Mouse (Mus musculus) right cerebral cortex, adult 18-20 months (tissue): ENCODE measurements around the gene Nhej1.

Experiments used
- DNase-seq: peaks from one replicate; pipeline ENCODE4 v3.0.0; 2022; ENCODE audit warnings: mixed read lengths

Gene Nhej1

DNA sequence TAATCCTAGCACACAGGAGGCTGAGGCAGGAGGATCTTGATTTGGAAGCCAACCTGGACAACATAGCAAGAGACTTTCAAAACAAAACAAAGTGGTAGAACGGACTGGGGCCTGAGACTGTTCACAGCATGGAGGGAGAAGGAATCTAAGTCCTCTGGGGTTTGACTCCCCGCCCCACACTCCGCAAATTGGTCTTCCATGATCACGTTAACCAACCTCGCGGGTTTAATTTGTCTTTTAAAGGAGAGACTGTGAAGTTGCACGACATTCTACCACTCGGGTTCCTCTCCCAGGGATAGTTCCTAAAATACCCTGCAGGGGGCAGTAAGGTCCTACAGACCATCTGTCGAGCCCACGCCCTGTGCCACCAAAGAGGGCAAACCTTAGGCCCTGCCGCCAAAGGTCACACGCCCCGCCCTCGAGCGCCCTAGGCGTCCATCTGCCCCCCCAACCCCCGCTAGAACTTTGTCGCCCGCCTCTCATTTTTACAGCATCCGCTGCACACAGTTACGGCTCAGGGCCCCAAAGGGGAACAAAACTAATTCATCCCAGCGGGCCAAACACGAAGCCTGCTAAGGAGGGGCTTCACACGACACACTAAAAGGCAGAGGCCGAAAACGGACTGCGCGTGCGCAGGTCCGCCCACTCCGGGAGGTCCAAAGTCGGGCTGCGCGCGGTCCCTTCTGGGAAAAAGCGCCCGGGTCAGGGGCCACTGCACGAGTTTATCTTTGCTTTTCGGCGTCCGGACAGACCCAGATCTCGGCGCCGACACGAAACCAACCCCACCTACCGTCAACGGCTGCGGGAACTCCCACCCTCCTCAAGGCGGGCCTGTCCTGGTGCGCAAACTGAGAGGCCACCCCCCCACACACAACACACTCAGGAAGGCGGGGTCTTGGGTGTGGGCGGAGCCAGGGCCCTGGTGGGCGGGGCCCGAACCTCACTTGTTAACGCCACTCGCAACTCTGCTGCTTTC is at the start of gene Nhej1:
Gene Nhej1, minus strand, starts transcription at position 855 of the 976 bp plus-strand sequence.
- DNase-seq, result peak; percentile 88

DNA sequence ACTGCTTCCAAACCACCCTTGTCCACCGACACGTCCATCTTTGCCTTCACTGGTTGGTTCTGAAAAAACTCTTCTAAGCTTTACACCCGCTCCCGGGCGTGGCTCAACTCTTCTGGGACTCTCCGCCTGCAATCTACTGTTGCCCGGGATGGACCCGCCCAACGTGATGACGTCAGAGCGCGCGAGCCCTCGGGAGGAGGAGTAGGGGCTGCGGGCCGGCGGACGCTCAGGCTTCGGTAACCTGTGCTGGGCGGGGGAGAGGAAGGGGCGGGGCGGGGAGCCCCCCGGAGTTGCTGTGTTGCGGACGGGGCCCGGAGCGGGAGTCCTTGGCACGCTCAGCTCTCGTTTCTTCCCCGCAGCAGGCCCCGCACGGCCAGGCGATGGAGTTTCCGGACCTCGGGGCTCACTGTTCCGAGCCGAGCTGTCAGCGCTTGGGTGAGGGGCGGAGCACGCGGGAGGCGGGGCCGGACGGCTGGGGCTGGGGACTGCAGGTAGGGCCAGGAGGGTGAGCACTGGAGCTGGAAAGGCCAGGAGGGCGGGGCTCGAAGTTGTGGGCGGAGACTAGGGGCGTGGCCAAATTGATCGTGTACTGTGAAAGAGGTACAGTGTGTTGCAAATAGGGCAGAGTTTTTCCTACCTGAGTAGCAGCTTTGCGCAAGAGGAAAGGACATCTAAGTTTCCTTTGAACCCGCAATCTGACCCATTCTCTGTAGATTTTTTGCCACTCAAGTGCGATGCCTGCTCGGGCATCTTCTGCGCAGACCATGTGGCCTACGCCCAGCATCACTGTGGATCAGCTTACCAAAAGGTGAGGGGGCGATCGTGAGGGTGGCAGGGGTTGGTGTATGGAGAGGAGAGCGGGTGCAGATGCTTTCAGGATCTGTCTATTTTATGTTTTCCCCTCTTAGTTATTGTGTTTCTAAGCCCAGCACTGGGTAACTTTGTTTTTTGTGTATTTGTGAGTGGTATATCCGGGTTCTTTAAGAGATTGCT is 43.8 kb upstream of the Nhej1 start, which contains the start of gene Zfand2b:
Gene Zfand2b, plus strand, starts transcription at position 175 of the 993 bp plus-strand sequence.
- DNase-seq, result peak; percentile 97

DNA sequence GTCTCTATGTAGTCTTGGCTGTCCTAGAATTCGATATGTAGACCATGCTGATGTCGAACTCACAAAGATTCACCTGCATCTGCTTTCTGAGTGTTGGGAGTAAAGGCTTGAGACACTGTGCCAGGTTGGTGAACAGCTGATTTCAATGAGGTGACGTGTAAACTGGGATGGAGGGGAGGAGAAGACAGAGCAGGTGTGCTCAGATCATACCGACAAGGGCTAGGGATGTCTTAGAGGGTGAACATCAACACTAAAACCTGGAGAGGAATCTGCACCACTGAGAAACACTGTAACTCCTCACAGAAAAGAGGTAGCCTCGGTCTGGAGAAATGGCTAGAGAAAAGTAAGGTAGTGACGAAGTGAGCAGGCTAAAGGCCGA is 43.1 kb upstream of the Nhej1 start:
- no peak for DNase-seq

DNA sequence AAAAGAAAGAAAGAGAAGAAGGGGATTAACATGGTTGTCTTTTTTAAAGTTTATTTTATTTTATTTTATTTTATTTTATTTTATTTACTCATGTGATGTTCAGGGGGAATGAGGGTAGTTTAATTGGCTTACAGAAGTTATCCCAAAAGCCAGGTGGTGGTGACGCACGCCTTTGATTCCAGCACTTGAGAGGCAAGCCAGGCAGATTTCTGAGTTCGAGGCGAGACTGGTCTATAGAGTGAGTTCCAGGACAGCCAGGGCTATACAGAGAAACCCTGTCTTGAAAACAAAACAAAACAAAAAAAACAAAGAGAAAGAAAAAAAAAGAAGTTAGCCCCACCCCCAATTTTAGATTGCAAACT is 35.2 kb upstream of the Nhej1 start:
- DNase-seq, result no peak

DNA sequence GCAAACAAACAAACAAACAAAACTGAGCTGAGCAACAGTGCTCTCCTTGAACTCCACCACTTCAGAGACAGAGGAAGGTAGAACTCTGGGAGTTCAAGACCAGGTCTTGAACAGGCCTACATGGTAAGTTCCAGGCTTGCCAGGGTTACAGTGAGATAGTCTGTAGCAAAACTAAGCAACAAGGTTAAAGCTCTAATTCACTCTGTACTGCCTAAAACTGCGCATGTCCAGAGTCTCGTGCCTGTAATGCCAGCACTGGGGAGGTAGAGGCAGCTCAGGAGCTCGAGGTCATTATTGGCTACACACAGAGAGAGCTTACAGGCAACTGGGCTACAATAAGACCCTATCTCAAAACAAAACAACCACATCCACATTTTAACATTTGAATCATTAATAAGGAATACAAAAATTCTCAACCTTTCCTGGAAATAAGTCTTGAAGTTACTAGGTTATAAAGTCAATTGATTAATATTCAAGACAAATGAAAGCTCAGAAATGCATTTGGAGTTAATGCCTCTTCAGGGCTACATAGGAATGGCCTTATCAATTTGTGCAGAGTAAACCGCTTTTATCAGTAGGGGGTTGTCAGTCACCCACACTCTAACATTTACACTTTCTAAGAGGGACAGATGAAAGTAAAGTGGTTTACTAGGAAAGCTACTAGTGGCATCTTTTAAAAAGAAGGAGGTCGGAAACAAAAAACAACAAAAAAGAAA is 34.7 kb upstream of the Nhej1 start:
- DNase-seq, result no peak

DNA sequence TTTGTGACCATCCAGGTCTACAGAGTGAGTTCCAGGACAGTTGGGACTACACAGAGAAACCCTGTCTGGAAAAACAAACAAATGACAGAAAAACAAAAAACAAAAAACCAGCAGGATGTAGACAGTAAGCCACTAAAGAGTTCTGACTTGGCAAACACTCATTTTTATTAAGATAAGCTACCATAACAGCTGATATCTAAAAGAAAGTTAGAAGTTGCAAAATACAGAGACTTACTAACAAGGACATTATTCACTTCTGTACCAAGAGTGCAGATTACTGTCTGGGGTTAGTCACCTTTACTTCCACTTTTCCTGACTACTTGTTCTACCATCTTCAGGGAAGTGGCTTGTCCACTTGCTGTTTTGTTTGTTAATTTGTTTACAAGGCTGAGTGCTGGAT is 34.0 kb upstream of the Nhej1 start:
- DNase-seq, result no peak

GRCm38 (mm10) chr1:75155837-75156236 is 30.8 kb upstream of the Nhej1 start:
- no peak for DNase-seq

- no peak for DNase-seq
Observed at GRCm38 (mm10) chr1:75148727-75149126, 23.7 kb upstream of the Nhej1 start.

DNA sequence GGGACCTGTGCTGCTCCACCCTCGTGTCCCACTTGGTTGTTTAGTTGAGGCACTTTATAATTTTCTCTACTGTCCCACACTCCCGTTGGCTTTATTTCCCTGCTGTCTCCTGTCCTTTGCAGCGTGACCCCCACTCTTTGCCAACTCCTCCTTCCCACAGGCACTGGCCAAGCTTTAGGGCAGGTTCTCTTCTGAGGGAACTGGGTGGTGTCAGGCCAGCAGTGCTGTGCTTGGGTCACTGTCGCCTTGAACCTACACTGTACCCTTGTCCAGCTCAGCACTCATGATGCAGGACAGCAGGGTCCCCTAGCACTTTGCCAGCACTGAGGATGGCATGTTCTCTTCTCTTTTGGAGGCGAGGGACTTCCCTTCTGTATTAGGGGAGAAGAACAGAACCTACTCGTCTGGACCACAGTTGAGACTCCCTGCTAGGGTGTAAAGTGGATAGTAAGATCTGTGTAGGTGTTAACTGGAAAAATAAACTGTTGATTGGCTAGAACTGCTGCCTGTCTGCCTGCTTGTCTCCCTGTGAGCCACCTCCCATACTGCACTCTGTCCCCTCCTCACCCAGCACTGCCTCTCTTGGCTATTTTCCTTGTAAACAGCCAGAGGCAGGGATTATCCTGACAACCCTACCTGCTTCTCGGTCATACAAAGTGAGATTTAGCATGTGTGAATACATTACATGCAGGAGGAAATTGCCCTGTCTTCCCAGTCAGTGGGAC is 22.6 kb upstream of the Nhej1 start:
- no peak for DNase-seq

GRCm38 (mm10) chr1:75145589-75145988 is 20.6 kb upstream of the Nhej1 start:
- no peak for DNase-seq

DNA sequence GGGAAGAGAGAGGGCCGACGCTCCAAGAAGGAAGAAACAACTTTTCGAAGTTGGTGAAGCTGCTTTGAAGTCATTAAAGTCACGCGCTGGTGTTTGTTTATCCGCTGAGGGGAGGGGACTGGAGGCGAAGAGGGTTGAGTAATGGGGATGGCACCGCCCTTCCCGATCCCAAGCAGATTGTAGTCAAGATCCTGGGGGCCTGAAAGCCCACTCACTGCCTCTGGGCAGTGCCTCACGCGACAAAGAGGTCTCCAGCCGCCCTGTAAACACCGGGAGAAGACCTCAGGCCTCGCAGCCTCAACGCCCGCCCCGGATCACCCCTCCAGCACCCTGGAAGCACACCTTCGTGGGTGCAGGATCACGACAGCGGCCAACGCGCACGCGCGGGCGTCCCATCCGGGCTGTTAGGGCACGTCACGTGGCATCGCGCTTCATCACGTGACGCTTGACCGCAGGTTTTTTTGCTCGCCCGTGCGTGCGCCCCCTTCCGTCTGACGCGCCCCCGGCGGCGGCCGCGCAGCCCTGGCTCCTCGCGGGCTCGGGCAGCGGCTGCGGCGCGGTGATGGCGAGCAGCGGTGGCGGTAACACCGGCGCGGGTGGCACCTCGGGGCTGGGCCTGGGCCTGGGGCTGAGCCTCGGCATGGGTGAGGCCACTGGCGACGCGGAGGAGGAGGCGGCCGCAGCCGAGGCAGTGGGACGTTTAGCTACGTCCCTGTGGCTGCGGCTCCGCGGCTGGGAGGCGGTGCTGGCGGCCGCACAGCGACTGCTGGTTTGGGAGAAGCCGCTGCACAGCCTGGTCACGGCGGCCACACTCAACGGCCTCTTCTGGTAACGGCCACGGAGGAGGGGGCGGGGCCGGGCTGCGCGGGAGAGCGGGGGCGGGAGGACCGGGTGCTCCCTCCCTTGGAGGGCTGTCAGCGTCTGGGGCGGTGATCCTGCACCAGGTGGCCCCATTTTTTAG is 17.6 kb upstream of the Nhej1 start, which contains the start of the genes Cnppd1 and Retreg2:
Gene Cnppd1, minus strand, starts transcription at position 411 of the 961 bp plus-strand sequence.
Gene Retreg2, plus strand, starts transcription at position 478 of the 961 bp plus-strand sequence.
- DNase-seq, result peak; percentile 94

DNA sequence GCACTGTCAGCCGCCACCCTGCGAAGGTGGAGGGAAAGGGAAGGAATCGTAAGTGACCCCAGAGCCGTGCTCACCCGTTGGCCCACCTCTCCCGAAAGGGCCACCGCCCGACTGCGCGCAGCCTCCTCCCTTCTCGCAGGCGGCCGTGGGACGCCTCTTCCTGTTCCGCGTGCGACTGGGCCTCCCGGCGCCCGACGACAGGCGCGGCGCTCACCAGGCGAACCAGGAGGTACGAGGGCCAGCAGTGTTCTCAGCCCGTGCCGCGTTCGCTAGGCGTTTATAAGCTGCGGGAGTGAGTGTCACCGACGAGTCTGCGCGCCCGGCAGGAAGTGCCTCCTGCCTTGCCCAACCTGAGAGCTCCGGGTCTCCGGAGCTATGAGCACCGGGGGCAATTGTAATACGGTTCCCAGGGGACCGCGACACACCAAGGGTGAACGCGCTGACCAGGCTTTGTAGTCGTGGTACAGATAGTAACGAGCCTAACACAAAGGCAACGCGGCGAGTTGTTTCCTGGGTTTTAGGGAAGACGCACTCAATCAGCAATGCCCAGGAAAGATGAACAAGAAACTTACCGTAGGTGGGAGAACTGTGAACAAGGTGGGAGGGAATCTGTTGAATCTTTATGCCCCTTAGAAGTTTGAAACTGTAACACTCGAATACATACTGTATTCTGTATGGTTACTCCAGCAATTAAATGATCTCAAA is 16.6 kb upstream of the Nhej1 start:
- peak; percentile 67 for DNase-seq

DNA sequence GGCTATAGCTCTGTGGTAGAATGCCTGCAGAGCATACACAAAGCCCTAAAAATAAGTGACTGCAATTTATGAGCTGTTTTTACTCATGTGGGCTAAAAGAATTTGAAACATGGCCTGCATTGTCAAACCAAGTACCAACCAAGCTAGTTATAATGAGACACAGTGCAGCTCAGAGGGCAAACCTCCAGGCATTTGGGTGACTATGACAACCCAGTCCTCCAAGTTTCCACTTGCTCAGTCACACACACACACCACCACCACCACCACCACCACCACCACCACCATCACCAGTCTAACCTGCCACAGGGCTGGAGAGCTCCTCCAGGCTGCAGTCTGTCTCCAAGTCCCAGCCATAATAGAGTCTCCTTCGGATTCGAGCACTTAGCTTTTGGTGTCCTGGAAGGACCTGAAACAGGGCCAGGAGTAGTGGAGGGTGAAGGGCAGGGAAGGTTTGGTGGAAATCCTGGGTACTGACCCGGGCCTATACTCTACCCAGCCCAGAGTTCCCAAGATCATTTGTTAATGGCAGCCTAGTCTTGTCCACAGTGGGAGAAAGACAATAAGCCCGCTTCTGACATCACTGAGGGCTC is 15.7 kb upstream of the Nhej1 start:
- no peak for DNase-seq

GRCm38 (mm10) chr1:75138448-75138847 is 13.4 kb upstream of the Nhej1 start:
- no peak for DNase-seq

GRCm38 (mm10) chr1:75136730-75137129 is 11.7 kb upstream of the Nhej1 start:
- DNase-seq, result no peak

DNA sequence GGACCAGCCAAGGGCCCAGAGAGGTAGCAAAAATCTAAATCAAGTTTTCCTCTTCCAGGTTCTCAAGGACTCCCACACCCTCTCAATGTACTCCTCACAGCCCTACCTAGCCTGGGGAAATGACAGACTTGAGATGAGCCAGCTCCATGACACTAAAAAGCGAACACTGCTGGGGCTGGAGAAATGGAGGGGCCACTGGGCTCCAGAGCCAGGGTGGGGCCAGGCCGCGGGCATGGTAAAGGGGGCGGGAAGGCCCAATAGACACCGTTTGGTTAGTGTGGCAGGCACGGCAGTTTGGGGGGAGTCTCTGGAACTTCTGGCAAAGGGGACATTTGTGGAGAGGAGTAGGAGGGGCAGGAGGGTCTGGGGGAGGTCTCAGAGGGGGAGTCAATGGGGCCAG is 11.3 kb upstream of the Nhej1 start:
- DNase-seq, result no peak

- no peak for DNase-seq
Observed at GRCm38 (mm10) chr1:75133421-75134207, 8.6 kb upstream of the Nhej1 start, which contains the start of gene Slc23a3. TSS of gene Slc23a3 (minus strand) at chr1:75133890.

- DNase-seq, result peak; percentile 33
Observed at GRCm38 (mm10) chr1:75128641-75129040, 3.6 kb upstream of the Nhej1 start.
